Mouse (Mus musculus) lung, embryonic 16.5 days (tissue): ENCODE results near the gene Neu3. TPM values are rescaled to one million over a fixed set of nuclear protein-coding genes. Genes with fewer than 3 reads are reported as not detected.
"Not testable (repeated sequence)": the region's sequence is repeated elsewhere in the genome, so short reads cannot be mapped to it uniquely, and the experiment has no call there.

Experiments
- ATAC-seq: fragments of 200-750 bp; cut with Nextera tagmentation; 2 replicates; pipeline ENCODE4 v1.8.0; 2017; ENCODE audit warnings: low read depth, mild to moderate bottlenecking, moderate library complexity
- H3K27ac ChIP-seq: fragments of 300-500 bp; sonication (generic); 2 replicates; pipeline ENCODE4 v1.5.1; 2014; ENCODE audit warnings: mild to moderate bottlenecking, control low read depth, low read length
- H3K27me3 ChIP-seq: fragments of 300-500 bp; sonication (generic); 2 replicates; pipeline ENCODE4 v1.6.1; 2014; ENCODE audit warnings: low read depth, low read length, mixed read lengths; ENCODE audit not compliant: control insufficient read depth, insufficient read depth
- H3K36me3 ChIP-seq: fragments of 300-500 bp; sonication (generic); 2 replicates; pipeline ENCODE4 v1.6.1; 2014; ENCODE audit warnings: low read length; ENCODE audit not compliant: control insufficient read depth, insufficient read depth
- H3K4me1 ChIP-seq: fragments of 300-500 bp; sonication (generic); replicated peaks from 2 replicates; pipeline ENCODE4 v1.6.1; 2014; ENCODE audit warnings: low read length, mixed read lengths; ENCODE audit not compliant: control insufficient read depth, insufficient read depth
- H3K4me2 ChIP-seq: fragments of 300-500 bp; sonication (generic); 2 replicates; pipeline ENCODE4 v1.6.1; 2014; ENCODE audit warnings: low read depth, low read length, control low read depth
- H3K4me3 ChIP-seq: fragments of 300-500 bp; sonication (generic); 2 replicates; pipeline ENCODE4 v1.5.1; 2014; ENCODE audit warnings: mild to moderate bottlenecking, low read length, control low read depth
- H3K9ac ChIP-seq: fragments of 300-500 bp; sonication (generic); 2 replicates; pipeline ENCODE4 v1.6.1; 2014; ENCODE audit warnings: low read length, control low read depth
- H3K9me3 ChIP-seq: fragments of 300-500 bp; sonication (generic); 2 replicates; pipeline ENCODE4 v1.6.1; 2016; ENCODE audit warnings: low read length; ENCODE audit not compliant: control insufficient read depth
- WGBS: fragments of 180-500 bp; shearing (Covaris S2); extraction: QIAGEN DNeasy Blood & Tissue Kit; methylation state at CpG from one replicate; pipeline ENCODE4 v1.1.7; 2014; 5-methylcytosine and 5-hydroxymethylcytosine counted together
- polyA plus RNA-seq: library from polyadenylated mRNA; unstranded; fragments of >200 nt; fragmentation: Nextera tagmentation; extraction: Ambion mirVana; gene quantifications from 2 replicates; pipeline ENCODE4 v1.2.1, GENCODE M21; 2015

Gene Neu3
- polyA plus RNA-seq, 1 experiment from 2014 or later: 6.8 TPM

DNA sequence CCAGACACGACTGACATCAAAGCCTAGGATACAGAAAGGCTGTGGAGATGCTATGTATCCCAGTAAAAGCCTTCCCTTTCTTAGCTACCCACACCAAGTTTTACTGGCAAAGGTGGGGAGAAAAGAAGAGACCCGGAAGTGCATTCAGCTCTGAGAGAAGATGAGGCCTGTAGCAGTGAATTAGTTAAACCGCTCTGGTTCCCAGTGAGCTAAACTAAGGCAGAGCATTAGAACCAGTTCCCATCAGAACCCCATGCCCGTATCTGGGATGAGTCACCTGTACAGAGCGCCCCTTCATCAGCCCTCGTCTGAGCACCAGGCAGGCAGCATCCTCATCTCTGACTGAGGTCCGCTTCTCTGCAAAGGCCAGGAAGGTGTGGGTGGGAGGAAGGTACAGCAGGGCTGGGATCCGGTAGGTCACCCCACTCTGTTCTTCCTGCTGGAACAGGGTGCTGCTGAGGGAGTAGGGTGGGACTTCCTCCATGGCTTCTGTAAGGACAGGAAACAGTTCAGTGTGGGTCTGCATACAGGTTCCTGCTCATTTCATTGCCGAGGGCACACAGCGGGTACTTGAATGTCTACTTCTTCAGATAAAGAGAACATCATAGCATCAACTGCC is 5.1 kb downstream of the Neu3 start:
- H3K27me3 ChIP-seq: no peaks in the 10 kb centered on the region
- H3K4me3 ChIP-seq: no peak overlapping the region
- H3K9ac ChIP-seq: no peak overlapping the region
- H3K4me2 ChIP-seq: no peak overlapping the region
- peaks cover 10% of the 10 kb centered on the region for H3K4me1 ChIP-seq
- no peak overlapping the region for H3K27ac ChIP-seq
- ATAC-seq: no peak
- H3K36me3 ChIP-seq: no peaks in the 10 kb centered on the region
- no peaks in the 10 kb centered on the region for H3K9me3 ChIP-seq
- WGBS: 84% methylated on average over 10 of the region's 10 CpGs

DNA sequence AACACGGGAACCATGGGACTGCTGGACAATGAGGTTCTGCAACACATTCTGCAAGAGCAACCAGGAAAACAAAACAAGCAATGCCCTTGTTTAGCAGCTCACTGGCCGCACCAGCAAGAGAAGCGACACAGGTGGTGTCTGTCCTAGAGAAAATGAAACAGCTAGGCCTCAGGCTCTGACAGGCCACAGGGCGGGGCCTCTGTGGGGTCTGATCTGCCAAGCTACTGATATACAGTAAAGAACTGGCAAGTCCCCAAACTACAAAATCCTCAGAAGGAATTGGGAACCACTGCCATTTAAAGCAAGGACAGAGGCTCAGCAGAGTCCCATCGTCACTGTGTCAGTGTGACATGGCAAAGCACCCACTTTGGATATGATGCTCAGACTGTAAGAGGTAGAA is 5.8 kb downstream of the Neu3 start:
- WGBS: 62% methylated on average over 5 of the region's 5 CpGs
- Histone ChIP-seq H3K9ac (no peak overlapping the region), H3K4me2 (no peak overlapping the region), H3K27me3 (no peaks in the 10 kb centered on the region), H3K36me3 (no peaks in the 10 kb centered on the region), H3K4me1 (peaks cover 10% of the 10 kb centered on the region), H3K27ac (no peak overlapping the region), H3K4me3 (no peak overlapping the region), H3K9me3 (no peaks in the 10 kb centered on the region)
- 0 out of 2 replicates have a peak, but pooled peaks have one; percentile 26 for ATAC-seq

DNA sequence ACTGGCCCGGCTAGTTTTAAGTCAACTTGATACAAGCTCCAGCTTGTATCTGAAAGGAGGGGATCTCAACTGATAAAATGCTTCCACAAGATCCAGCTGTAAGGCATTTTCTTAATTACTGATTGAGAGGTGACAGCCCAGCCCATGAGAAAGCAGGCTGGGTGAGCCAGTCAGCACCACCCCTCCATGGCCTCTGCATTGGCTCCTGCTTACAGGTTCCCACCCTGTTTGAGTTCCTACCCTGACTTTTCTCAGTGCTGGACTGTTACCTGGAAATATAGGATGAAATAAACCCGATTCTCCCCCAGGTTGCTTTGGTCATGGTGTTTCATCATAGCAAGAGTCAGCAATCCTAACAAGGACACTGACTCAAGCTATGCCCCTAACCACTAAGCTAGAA is 6.3 kb downstream of the Neu3 start:
- Histone ChIP-seq H3K9me3 (no peaks in the 10 kb centered on the region), H3K27ac (no peak overlapping the region), H3K27me3 (no peaks in the 10 kb centered on the region), H3K4me3 (no peak overlapping the region), H3K9ac (no peak overlapping the region), H3K36me3 (no peaks in the 10 kb centered on the region), H3K4me2 (no peak overlapping the region), H3K4me1 (peaks cover 10% of the 10 kb centered on the region)
- no peak for ATAC-seq
- 73% methylated on average over 2 of the region's 2 CpGs for whole genome bisulfite sequencing

DNA sequence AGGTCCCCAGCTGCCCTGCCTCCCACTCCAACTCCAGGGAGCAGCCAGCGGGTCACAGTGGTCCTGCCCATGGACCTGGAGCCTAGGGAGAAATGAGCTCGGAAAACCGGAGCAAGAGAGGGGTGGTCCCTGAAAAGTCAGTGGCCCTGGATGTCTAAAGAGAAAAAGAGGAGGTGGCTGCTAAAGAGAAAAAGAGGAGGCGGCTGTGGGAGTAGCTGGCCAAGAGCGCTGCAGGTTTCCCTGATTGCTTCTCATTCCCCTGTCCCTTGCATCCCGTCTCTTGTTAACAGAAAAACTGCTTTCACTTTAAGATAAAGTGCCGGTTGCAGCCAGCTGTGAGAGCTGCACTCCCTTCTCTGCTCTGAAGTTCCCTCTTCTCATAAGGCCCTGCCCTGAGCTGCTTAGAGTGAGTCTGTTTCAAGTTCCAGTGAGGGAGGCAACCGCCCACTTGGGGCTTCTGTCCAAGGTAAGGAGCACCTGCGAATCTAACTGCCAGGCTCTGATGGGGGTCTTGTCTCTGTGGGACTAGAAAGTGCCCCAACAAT is 10.0 kb downstream of the Neu3 start:
- H3K4me3 ChIP-seq: 0 out of 2 replicates have a peak overlapping the region, but pooled peaks have one; percentile 3
- not testable (repeated sequence) for H3K9me3 ChIP-seq, H3K4me1 ChIP-seq, H3K4me2 ChIP-seq, H3K27ac ChIP-seq, H3K9ac ChIP-seq, H3K36me3 ChIP-seq, H3K27me3 ChIP-seq, ATAC-seq
- WGBS: 21% methylated on average over 9 of the region's 9 CpGs

DNA sequence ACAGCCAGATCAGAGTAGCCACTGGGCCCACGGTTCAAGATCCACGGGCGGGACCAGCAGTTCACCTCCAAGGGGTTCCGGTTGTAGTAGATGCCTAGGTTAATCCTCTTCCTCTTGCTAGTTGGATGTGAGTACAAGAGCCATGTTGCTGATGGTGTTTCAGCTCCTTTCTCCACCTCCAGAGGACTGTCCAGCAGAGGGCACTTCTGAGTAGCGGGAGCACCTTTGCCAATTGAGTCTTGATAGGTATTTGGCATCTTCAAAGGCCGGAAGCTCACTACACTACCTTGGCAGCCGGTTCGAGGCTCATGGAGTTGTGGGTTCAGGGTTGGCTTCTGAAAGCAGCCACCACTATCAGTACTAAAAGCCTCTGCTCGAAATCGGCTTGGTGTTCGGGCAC is 14.8 kb downstream of the Neu3 start:
- Histone ChIP-seq H3K9me3 (no peaks in the 10 kb centered on the region), H3K4me1 (no peaks in the 10 kb centered on the region), H3K27me3 (no peaks in the 10 kb centered on the region), H3K27ac (no peak overlapping the region), H3K36me3 (peaks cover 9% of the 10 kb centered on the region; the same call in 1 of the 2 replicates), H3K4me2 (no peak overlapping the region), H3K4me3 (no peak overlapping the region), H3K9ac (no peak overlapping the region)
- no peak for ATAC-seq
- WGBS: 91% methylated on average over 11 of the region's 11 CpGs

DNA sequence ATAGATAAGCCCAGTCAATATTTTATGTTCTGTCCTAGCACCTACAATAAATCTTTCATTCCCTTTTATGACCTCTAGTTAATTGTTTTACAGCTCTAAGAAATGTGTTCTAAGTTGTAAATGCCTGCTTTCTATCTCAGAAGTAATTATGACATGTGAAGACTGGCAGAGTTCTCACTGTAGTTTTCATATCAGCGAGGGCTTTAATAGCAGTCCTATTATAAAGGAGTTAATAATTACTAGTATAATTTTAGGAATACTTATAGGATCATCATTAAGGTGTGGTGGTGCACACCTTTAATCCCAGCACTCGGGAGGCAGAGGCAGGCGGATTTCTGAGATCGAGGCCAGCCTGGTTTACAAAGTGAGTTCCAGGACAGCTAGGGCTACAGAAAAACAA is 16.6 kb downstream of the Neu3 start:
- no peak for ATAC-seq
- H3K4me3 ChIP-seq: no peak overlapping the region
- peaks cover 9% of the 10 kb centered on the region; the same call in 1 of the 2 replicates for H3K36me3 ChIP-seq
- H3K4me2 ChIP-seq: no peak overlapping the region
- no peak overlapping the region for H3K27ac ChIP-seq
- H3K27me3 ChIP-seq: no peaks in the 10 kb centered on the region
- H3K9me3 ChIP-seq: no peaks in the 10 kb centered on the region
- WGBS: 82% methylated on average over 4 of the region's 4 CpGs
- no peaks in the 10 kb centered on the region for H3K4me1 ChIP-seq
- no peak overlapping the region for H3K9ac ChIP-seq

DNA sequence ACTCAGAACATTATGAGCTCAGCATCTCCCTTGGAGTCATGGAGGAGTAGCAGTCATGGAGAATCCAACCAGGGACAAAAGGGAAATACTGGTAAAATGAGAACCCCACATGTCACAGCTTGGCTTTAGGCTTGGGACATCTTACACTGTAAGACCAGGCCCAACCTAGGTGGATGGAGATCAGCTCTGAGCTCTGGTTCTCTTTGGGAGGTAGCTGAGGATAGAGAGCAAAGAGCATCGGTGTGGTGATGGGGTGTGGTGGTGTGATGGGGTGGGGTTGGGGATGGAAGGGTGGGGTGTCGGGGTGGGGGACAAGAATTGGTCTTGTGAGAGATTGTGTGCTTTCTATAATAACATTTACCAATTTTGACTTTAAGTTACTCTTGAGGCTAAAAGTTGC is 17.4 kb downstream of the Neu3 start:
- H3K4me3 ChIP-seq: no peak overlapping the region
- H3K9ac ChIP-seq: no peak overlapping the region
- no peaks in the 10 kb centered on the region for H3K4me1 ChIP-seq
- 77% methylated on average over 2 of the region's 2 CpGs for WGBS
- H3K27me3 ChIP-seq: no peaks in the 10 kb centered on the region
- H3K4me2 ChIP-seq: no peak overlapping the region
- no peaks in the 10 kb centered on the region for H3K9me3 ChIP-seq
- no peak overlapping the region for H3K27ac ChIP-seq
- H3K36me3 ChIP-seq: peaks cover 9% of the 10 kb centered on the region; the same call in 1 of the 2 replicates
- no peak for ATAC-seq

DNA sequence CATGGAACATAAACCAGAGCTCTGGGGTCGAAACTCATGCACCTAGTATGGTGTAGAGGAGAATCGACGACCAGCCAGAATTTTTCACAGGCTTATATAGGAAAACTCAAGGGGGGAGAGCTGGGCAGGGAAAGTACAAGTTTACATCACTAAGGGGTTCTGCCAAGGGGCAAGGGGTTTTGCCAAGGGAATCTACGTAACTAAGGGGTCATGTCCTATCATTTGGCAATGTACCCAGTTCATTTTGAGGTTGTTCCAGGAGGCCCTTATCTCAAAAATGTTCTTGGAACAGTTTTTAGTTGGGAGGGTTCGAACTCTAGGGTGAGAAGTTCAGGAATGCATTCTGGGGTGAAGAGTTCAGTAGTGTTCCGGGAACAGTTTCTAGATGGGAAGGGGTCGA is 21.2 kb downstream of the Neu3 start:
- H3K4me3 ChIP-seq, H3K9ac ChIP-seq, H3K9me3 ChIP-seq, H3K4me1 ChIP-seq, H3K4me2 ChIP-seq, ATAC-seq, H3K36me3 ChIP-seq, H3K27me3 ChIP-seq, H3K27ac ChIP-seq: not testable (repeated sequence)
- WGBS: 42% methylated on average over 7 of the region's 7 CpGs

DNA sequence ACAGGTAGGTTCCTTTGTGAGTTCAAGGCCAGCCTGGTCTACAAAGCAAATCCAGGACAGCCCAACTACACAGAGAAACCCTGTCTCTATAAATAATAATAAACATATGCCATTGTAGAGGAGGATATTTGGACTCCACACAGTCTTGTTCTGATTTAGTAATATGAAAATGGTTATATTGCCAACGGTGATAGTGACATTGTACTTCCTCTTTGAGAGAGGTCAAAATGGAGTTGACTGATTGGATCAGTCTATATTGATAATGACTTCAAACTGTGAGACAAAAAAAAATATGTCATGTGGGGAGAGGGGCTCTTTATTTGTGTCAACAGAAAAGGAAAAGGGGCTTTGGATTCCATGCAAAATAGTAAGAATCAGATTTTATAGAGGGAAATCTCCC is 22.9 kb downstream of the Neu3 start:
- Histone ChIP-seq H3K9ac (no peak overlapping the region), H3K4me1 (no peaks in the 10 kb centered on the region), H3K27me3 (no peaks in the 10 kb centered on the region), H3K4me3 (no peak overlapping the region), H3K27ac (no peak overlapping the region), H3K36me3 (no peaks in the 10 kb centered on the region), H3K9me3 (no peaks in the 10 kb centered on the region), H3K4me2 (no peak overlapping the region)
- 71% methylated on average over 1 of the region's 1 CpGs for WGBS
- no peak for ATAC-seq
